Mouse (Mus musculus) kidney, postnatal 0 days (tissue): ENCODE data around the gene Rps4x. TPM values are rescaled to one million over a fixed set of nuclear protein-coding genes. Genes with fewer than 3 reads are reported as not detected.
A peak's percentile ranks its signal among the peaks of the same experiment; 100 is the strongest.

ENCODE experiments used
- ATAC-seq: fragments of 200-750 bp; cut with Nextera tagmentation; replicated peaks from 2 replicates; pipeline ENCODE4 v1.8.0; 2017; ENCODE audit warnings: low read depth, moderate number of reproducible peaks, moderate TSS enrichment, moderate library complexity; ENCODE audit not compliant: low FRiP score
- DNase-seq: peaks from one replicate; pipeline ENCODE4 v3.0.0-alpha.2; 2016; ENCODE audit warnings: low spot score
- H3K27ac ChIP-seq: fragments of 300-500 bp; sonication (generic); 2 replicates; pipeline ENCODE4 v1.5.1; 2014; ENCODE audit warnings: mild to moderate bottlenecking
- H3K27me3 ChIP-seq: fragments of 300-500 bp; sonication (generic); 2 replicates; pipeline ENCODE4 v1.6.1; 2014; ENCODE audit warnings: low read length, mixed read lengths; ENCODE audit not compliant: insufficient read depth
- H3K36me3 ChIP-seq: fragments of 300-500 bp; sonication (generic); 2 replicates; pipeline ENCODE4 v1.6.1; 2014; ENCODE audit warnings: low read length, mixed read lengths; ENCODE audit not compliant: insufficient read depth
- H3K4me1 ChIP-seq: fragments of 300-500 bp; sonication (generic); replicated peaks from 2 replicates; pipeline ENCODE4 v1.6.1; 2014; ENCODE audit warnings: antibody characterized with exemption, low read length, mixed read lengths; ENCODE audit not compliant: insufficient read depth
- H3K4me2 ChIP-seq: fragments of 300-500 bp; sonication (generic); 2 replicates; pipeline ENCODE4 v1.6.1; 2014; ENCODE audit warnings: mild to moderate bottlenecking, low read length, moderate library complexity, mixed read lengths
- H3K4me3 ChIP-seq: fragments of 300-500 bp; sonication (generic); replicated peaks from 2 replicates; pipeline ENCODE4 v1.5.1; 2014; ENCODE audit warnings: low read depth, low read length
- H3K9ac ChIP-seq: fragments of 300-500 bp; sonication (generic); 2 replicates; pipeline ENCODE4 v1.6.1; 2014; ENCODE audit warnings: low read depth, low read length
- H3K9me3 ChIP-seq: fragments of 300-500 bp; sonication (generic); replicated peaks from 2 replicates; pipeline ENCODE4 v1.6.1; 2016; ENCODE audit warnings: low read length, inconsistent platforms, mixed read lengths
- CTCF ChIP-seq: IDR thresholded peaks from 2 replicates; pipeline ENCODE4 v1.5.1; 2016; ENCODE audit warnings: antibody characterized with exemption, low read depth, mild to moderate bottlenecking, moderate library complexity
- WGBS: fragments of 180-500 bp; shearing (Covaris S2); extraction: QIAGEN DNeasy Blood & Tissue Kit; methylation state at CpG from one replicate; pipeline ENCODE4 v1.1.7; 2014; 5-methylcytosine and 5-hydroxymethylcytosine counted together
- polyA plus RNA-seq: library from polyadenylated mRNA; unstranded; fragments of >200 nt; fragmentation: Nextera tagmentation; extraction: Ambion mirVana; gene quantifications from 2 replicates; pipeline ENCODE4 v1.2.1, GENCODE M21; 2015

The Rps4x gene
- polyA plus RNA-seq, 1 experiment from 2014 or later: 968 TPM

- no peak overlapping the region for H3K9ac ChIP-seq
- no peaks in the 10 kb centered on the region for H3K27me3 ChIP-seq
- no peak for TF ChIP-seq CTCF
- 76% methylated on average over 4 of the region's 4 CpGs for WGBS
- H3K27ac ChIP-seq: no peak overlapping the region
- no peak for DNase-seq
- ATAC-seq: no peak
- no peaks in the 10 kb centered on the region for H3K36me3 ChIP-seq
- no peak overlapping the region for H3K4me2 ChIP-seq
- H3K4me3 ChIP-seq: no peak overlapping the region
- no peaks in the 10 kb centered on the region for H3K9me3 ChIP-seq
- no peaks in the 10 kb centered on the region for H3K4me1 ChIP-seq
These were observed 25.7 kb downstream of the Rps4x start for GRCm38 (mm10) chrX:102163529-102163928.

GRCm38 (mm10) chrX:102163096-102163495 is 26.1 kb downstream of the Rps4x start:
- H3K4me3 ChIP-seq: no peak overlapping the region
- WGBS: 50% methylated on average over 2 of the region's 2 CpGs

GRCm38 (mm10) chrX:102160528-102160927 is 28.7 kb downstream of the Rps4x start:
- Histone ChIP-seq H3K4me1 (no peaks in the 10 kb centered on the region), H3K27me3 (no peaks in the 10 kb centered on the region), H3K36me3 (no peaks in the 10 kb centered on the region), H3K4me3 (no peak overlapping the region), H3K9ac (no peak overlapping the region), H3K27ac (no peak overlapping the region), H3K9me3 (no peaks in the 10 kb centered on the region), H3K4me2 (no peak overlapping the region)
- no peak for TF ChIP-seq CTCF
- WGBS: 66% methylated on average over 2 of the region's 2 CpGs
- no peak for ATAC-seq
- DNase-seq: no peak

More at GRCm38 (mm10) chrX:102163096-102163495, 26.1 kb downstream of the Rps4x start:
- Histone ChIP-seq H3K4me2 (no peak overlapping the region), H3K27ac (no peak overlapping the region), H3K9me3 (no peaks in the 10 kb centered on the region), H3K36me3 (no peaks in the 10 kb centered on the region), H3K9ac (no peak overlapping the region), H3K4me1 (no peaks in the 10 kb centered on the region), H3K27me3 (no peaks in the 10 kb centered on the region)
- no peak for DNase-seq
- no peak for ATAC-seq
- TF ChIP-seq CTCF: peak; percentile 34; the same call in 1 of the 2 replicates

- peak; percentile 41 for TF ChIP-seq CTCF
- 65% methylated on average over 2 of the region's 2 CpGs for WGBS
- DNase-seq (no peak), ATAC-seq (no peak)
- Histone ChIP-seq H3K36me3 (no peaks in the 10 kb centered on the region), H3K4me3 (no peak overlapping the region), H3K9me3 (no peaks in the 10 kb centered on the region), H3K27me3 (no peaks in the 10 kb centered on the region), H3K4me1 (no peaks in the 10 kb centered on the region), H3K27ac (no peak overlapping the region), H3K4me2 (no peak overlapping the region), H3K9ac (no peak overlapping the region)
These were observed 29.4 kb downstream of the Rps4x start for GRCm38 (mm10) chrX:102159778-102160177.

GRCm38 (mm10) chrX:102157423-102157791 is 31.8 kb downstream of the Rps4x start:
- Histone ChIP-seq H3K4me1 (no peaks in the 10 kb centered on the region), H3K27ac (peak overlapping the region; percentile 70; the same call in 1 of the 2 replicates), H3K36me3 (no peaks in the 10 kb centered on the region), H3K27me3 (no peaks in the 10 kb centered on the region), H3K4me2 (peak overlapping the region; percentile 41; the same call in 1 of the 2 replicates), H3K4me3 (peak overlapping the region; percentile 35), H3K9me3 (no peaks in the 10 kb centered on the region), H3K9ac (0 out of 2 replicates have a peak overlapping the region, but pooled peaks have one; percentile 37)
- 0 out of 2 replicates have a peak, but pooled peaks have one; percentile 18 for TF ChIP-seq CTCF
- DNase-seq: no peak
- no peak for ATAC-seq
- WGBS: 59% methylated on average over 5 of the region's 5 CpGs

- H3K9me3 ChIP-seq: no peaks in the 10 kb centered on the region
- WGBS: 17% methylated on average over 42 of the region's 42 CpGs
- H3K9ac ChIP-seq: 0 out of 2 replicates have a peak within 1 kb of the TSS, but pooled peaks have one; percentile 46
These were observed 32.4 kb downstream of the Rps4x start, which contains the start of gene Ercc6l for GRCm38 (mm10) chrX:102156618-102157422. Gene Ercc6l (minus strand): TSS chrX:102157091.

More at GRCm38 (mm10) chrX:102156618-102157422, 32.4 kb downstream of the Rps4x start, which contains the start of gene Ercc6l:
- DNase-seq (peak; percentile 92), ATAC-seq (peak; percentile 99)
- Histone ChIP-seq H3K4me3 (peak within 1 kb of the TSS; percentile 47), H3K36me3 (no peaks in the 10 kb centered on the region), H3K27me3 (no peaks in the 10 kb centered on the region), H3K4me2 (peak within 1 kb of the TSS; percentile 52), H3K27ac (peak within 1 kb of the TSS; percentile 70), H3K4me1 (no peaks in the 10 kb centered on the region)
- no peak; the same call in 1 of the 2 replicates for TF ChIP-seq CTCF
